Mouse (Mus musculus): ENCODE measurements around the gene Cdpf1. TPM values are rescaled to one million over a fixed set of nuclear protein-coding genes. Genes with fewer than 3 reads are reported as not detected.

The Cdpf1 gene
- 31.7 and 37.7 TPM in 2 replicates for polyA plus RNA-seq (2021; fragmentation: Nextera tagmentation)
- long read RNA-seq, experiment 1, transcript Cdpf1-201 (5 exons, 997 nt): major isoform, 18 of 33 reads
- long read RNA-seq, experiment 1, partial matches to known transcripts: 1 of 33 reads
- long read RNA-seq, experiment 1, other reads (novel, unspliced or antisense): 4 of 33 reads
- long read RNA-seq, experiment 2, transcript Cdpf1-201 (5 exons, 997 nt): major isoform, 6 of 9 reads
- long read RNA-seq, experiment 2, partial matches to known transcripts: 0 of 9 reads
- long read RNA-seq, experiment 2, other reads (novel, unspliced or antisense): 1 of 9 reads

DNA sequence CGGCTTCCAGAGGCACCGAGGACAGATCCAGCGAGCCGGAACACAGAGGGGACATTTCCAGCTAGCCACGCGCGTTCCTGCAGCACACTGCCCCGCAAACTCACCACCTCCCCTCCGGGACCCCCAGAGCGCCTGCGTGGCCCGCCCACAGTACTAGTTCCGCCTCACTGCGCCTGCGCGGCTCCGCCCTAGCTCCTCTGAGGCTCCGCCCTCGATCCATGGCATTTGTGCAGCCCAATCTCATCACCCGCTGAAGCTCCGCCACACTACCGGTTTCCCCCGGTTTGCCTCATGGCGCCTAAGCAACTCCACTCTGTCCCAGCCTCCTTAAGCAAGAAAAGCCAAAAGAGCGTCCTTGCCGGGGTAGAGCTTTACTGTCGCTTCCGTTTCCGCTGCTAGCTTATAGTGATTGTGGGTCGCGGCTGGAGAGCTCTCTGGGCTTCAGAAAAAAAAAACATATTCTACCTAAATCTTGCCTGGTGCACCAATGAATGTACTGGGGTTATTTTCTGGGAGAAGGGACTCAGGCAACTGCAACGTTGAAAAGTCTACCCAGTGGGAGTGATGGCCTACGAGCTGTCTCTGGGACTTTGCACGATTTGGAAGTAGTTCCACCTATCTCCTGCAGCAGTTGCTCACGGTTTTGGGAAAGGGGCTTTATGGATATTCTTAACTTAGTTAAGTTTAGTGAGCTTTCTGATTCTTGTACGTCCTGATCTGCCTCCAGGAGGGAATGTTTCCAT is at the start of gene Cdpf1:
Cdpf1 (minus strand) TSS at position 163 of the 743 bp plus-strand sequence.

DNA sequence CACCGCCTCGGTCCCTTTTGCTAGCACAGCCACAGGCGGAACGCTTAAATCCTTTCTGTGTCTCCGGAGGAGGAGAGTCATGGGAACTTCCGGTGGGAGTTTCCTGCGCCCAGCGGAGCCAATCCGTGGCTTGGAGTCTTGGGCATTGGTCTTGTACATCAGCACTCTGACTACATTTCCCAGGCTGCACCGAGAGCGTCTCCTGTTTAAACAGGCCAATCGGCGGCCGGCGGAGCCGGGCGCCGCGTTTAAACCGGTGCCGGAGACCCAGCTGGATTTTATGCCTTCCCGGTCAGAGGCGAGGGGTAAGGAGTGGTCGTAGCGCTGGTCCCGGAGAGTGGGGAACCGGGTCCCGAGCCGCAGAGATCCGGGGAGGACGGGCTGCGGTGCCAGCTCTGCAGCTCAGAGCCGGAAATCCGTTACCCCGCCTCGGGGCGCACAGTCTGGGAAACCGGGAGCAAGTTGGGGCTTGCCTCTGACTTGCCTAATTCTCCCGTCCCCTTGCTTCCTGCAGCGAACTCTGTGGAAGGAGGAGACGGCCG is 48.1 kb upstream of the Cdpf1 start, which contains the start of gene Gtse1:
Gtse1 (plus strand) TSS at position 256 of the 542 bp plus-strand sequence.

DNA sequence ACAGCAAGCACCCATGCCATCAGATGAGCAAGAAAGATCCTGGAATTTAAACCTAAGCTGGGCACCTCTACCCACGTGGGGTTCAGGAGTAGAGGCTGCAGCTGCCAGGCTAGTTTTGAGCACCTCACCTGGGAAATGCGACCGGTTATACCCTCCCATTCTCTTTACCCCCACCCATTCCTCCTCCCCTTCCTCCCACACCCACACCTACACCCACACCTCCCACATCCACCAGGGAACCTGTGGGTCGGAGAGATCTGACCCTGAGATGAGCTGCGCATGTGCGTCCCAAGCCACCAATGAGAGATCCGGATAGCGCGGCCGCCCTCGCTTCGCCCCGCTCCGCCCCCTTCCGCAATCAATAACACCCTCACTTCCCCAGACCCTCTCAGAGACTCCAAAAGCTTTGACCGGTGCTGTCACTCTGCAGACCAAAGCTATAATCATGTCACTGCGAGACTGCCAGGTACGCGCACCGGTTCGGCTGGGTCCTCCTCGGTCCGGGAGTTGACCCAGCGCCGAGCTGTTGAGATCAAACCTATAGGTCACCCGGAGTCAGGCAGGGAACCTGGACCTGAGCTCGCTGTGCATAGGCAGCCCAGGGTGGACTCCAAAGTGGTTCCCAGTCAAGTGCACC is 20.6 kb upstream of the Cdpf1 start, which contains the start of gene Ttc38:
Ttc38 (plus strand) TSS at position 353 of the 637 bp plus-strand sequence.

DNA sequence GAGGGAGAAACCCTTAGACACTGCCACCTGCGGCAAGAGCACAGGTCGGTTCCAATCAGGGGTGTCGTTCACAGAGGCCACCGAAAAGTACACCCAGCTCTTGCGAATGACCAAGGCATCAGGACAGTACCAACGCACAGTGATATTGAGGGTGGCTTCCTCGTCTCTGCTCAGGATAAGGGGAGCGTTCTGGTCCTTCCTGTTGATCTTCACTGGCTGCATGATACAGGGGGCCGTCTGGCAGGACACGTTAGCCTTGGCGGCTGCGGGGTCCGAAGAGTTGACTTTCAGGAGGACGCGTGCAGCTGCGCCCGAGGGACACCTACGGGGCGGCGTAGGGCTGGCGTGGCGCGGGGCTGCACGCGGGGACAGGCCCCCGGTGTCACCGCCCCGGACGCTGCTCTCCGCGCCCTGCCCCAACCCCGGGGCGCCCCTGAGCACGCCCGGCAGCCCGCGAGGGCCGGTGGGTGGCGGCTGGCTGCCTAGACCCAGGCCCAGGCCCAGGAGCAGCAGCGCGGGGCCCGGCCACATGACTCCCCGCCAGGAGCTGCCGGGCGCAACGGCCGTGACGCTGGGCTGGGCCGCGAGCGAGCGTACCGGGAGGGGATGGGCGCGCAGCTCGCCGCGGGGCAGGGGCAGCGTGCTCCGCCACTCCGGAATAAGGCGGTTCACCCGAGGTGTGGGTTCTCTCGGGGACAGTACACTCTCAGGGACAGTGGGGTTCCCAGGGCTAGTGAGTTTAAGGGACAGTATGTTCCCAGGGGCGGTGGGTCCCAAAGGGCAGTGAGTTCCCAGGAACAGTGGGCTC is 9.9 kb upstream of the Cdpf1 start, which contains the start of gene Pkdrej:
Pkdrej (minus strand) TSS at position 532 of the 808 bp plus-strand sequence.

Other genes with a start within 250 kb of the Cdpf1 start
- gene Wnt7b, start 229.2 kb downstream of the Cdpf1 start, polyA plus RNA-seq (2021; fragmentation: Nextera tagmentation): 17.6 and 22.0 TPM in 2 replicates
- gene Ppara, start 76.7 kb downstream of the Cdpf1 start, polyA plus RNA-seq (2021; fragmentation: Nextera tagmentation): 3.6 and 3.7 TPM in 2 replicates
- gene Pkdrej, start 10.0 kb upstream of the Cdpf1 start, polyA plus RNA-seq (2021; fragmentation: Nextera tagmentation): 0.13 and 0.18 TPM in 2 replicates
- gene Ttc38, start 20.6 kb upstream of the Cdpf1 start, polyA plus RNA-seq (2021; fragmentation: Nextera tagmentation): 2.2 TPM in 2 replicates
- gene Gtse1, start 48.0 kb upstream of the Cdpf1 start, polyA plus RNA-seq (2021; fragmentation: Nextera tagmentation): 0.29 and 0.56 TPM in 2 replicates
- gene Trmu, start 67.6 kb upstream of the Cdpf1 start, polyA plus RNA-seq (2021; fragmentation: Nextera tagmentation): 11.0 and 11.7 TPM in 2 replicates
- 0.51 and 0.72 TPM in 2 replicates for gene Celsr1, start 222.1 kb upstream of the Cdpf1 start, polyA plus RNA-seq (2021; fragmentation: Nextera tagmentation)
- gene Gramd4, start 246.0 kb upstream of the Cdpf1 start, polyA plus RNA-seq (2021; fragmentation: Nextera tagmentation): 1.7 and 1.9 TPM in 2 replicates

Measured in layer of hippocampus, adult 6 months (tissue).